Mouse (Mus musculus): ENCODE data around the gene Ate1.

GRCm38 (mm10) chr7:130546421-130546790 lies 26.2 kb upstream of the Ate1 start:
- TF ChIP-seq EP300 (IDR thresholded peaks at IDR 0.05; ENCODE audit: insufficient read depth, low read depth, low read length) = no peak
- TF ChIP-seq CTCF (IDR thresholded peaks at IDR 0.05) = no peak

All from heart, adult 2 months (tissue).